Mouse (Mus musculus) embryonic fibroblast, embryonic 13.5 days (primary cell): ENCODE data around the gene Clmp. TPM values are rescaled to one million over a fixed set of nuclear protein-coding genes. Genes with fewer than 3 reads are reported as not detected.

Experiments
- H3K27ac ChIP-seq: 2 replicates; pipeline ENCODE4 v1.5.1; 2012; ENCODE audit warnings: low read length, control low read depth, inconsistent platforms; ENCODE audit not compliant: insufficient read depth
- H3K4me1 ChIP-seq: 2 replicates; pipeline ENCODE4 v1.6.1; 2011; ENCODE audit warnings: low read length; ENCODE audit not compliant: control insufficient read depth, insufficient read depth
- H3K4me3 ChIP-seq: 2 replicates; pipeline ENCODE4 v1.5.1; 2011; ENCODE audit warnings: mild to moderate bottlenecking, control low read depth, low read length; ENCODE audit not compliant: insufficient read depth
- CTCF ChIP-seq: IDR thresholded peaks from 2 replicates; pipeline ENCODE4 v1.5.1; 2011; ENCODE audit warnings: mild to moderate bottlenecking, control low read depth, low read length, moderate library complexity, borderline replicate concordance; ENCODE audit not compliant: insufficient read depth
- POLR2A ChIP-seq: IDR thresholded peaks from 2 replicates; pipeline ENCODE4 v1.6.1; 2011; ENCODE audit warnings: low read depth, mild to moderate bottlenecking, control low read depth, low read length, moderate library complexity
- polyA plus RNA-seq: library from polyadenylated mRNA; stranded (reverse); fragments of >200 nt; gene quantifications from 2 replicates; pipeline ENCODE4 v1.2.4, GENCODE M21; 2011; ENCODE audit warnings: low read depth; ENCODE audit not compliant: missing spikeins, insufficient read length

Clmp gene
- polyA plus RNA-seq, 1 experiment: 61.2 TPM

DNA sequence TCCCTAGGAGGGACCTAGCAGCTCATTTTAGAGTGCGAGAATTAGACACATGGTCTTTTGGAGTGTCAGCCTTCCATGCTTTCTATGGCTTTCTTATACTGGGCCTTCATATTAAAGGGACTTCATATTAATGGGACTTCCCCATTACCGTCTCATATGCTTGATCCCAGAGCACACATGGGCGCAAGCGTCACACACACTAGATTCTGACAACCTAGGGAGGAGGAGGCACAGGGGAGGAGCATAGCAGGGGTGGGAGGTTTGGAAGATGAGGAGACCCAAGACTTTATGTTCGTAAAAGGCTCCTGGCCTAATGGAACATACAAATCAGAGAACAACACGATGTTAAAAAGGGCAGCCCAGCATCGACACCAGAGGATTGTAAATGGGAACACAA, 23.4 kb downstream of the Clmp start:
- TF ChIP-seq CTCF (no peak), POLR2A (no peak)
- Histone ChIP-seq H3K4me3 (no peak overlapping the region), H3K4me1 (peaks cover 6% of the 10 kb centered on the region; the same call in 1 of the 2 replicates), H3K27ac (no peak overlapping the region)

DNA sequence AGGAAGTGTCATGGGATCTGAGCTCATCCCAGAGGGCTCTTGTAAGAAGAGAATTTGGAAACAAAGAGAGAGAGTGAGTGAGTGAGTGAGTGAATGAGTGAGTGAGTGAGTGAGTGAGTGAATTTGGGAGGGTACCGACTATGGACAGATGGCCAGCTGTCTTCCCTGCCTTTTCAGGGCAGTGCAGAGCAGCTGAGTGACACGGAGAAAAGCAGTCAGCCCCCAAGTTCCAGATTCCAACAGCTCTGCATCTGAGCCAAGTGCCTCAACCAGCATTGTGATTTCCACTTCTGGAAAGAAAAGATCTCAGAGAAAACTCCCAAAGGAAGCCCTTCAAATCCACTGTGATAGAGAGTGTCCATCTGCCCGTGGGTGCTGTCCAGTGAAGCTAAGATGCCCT, 23.8 kb downstream of the Clmp start:
- H3K27ac ChIP-seq: no peak overlapping the region
- H3K4me3 ChIP-seq: no peak overlapping the region
- peaks cover 6% of the 10 kb centered on the region; the same call in 1 of the 2 replicates for H3K4me1 ChIP-seq
- TF ChIP-seq CTCF: no peak
- no peak for TF ChIP-seq POLR2A

DNA sequence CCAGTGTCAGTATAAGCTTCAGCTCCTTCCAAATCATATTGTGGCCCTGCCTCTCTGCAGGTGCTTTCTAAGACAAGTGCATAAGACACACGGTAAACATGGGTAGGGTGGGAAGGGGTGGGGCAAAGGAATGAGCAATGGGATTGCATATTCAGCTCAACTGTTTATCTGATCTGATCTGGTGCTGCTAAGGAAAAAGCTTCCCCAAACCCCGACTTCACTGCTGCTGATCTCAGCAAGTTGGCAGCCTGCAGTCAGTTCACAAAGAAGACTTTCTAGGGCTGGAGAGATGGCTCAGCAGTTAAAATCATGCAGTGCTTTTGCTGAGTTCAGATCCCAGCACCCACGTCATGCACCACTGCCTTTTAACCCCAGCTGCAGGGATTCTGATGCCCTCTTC, 24.2 kb downstream of the Clmp start:
- peaks cover 5% of the 10 kb centered on the region; the same call in 1 of the 2 replicates for H3K4me1 ChIP-seq
- H3K27ac ChIP-seq: no peak overlapping the region
- H3K4me3 ChIP-seq: no peak overlapping the region
- TF ChIP-seq POLR2A: no peak
- TF ChIP-seq CTCF: no peak

DNA sequence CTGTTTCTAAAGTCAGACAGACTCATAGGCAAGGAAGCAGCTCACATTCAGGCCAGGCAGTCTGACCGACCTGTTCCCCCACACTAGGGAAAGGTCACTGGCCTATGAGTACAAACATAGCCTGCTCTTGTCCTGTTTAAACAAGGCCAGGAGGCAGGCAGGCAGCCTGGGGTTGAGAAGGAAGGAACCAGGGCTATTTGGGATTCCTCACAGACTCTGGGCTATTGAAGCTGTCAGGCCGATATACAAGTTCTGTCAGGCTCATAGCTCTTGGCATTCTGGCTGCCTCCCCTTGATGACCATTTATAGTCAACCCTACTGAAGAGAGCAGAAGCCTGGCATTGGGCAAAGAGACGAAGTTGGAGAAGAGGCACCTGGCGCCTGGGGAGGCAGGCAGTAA, 25.9 kb downstream of the Clmp start:
- H3K4me1 ChIP-seq: peaks cover 4% of the 10 kb centered on the region; the same call in 1 of the 2 replicates
- TF ChIP-seq CTCF: no peak

DNA sequence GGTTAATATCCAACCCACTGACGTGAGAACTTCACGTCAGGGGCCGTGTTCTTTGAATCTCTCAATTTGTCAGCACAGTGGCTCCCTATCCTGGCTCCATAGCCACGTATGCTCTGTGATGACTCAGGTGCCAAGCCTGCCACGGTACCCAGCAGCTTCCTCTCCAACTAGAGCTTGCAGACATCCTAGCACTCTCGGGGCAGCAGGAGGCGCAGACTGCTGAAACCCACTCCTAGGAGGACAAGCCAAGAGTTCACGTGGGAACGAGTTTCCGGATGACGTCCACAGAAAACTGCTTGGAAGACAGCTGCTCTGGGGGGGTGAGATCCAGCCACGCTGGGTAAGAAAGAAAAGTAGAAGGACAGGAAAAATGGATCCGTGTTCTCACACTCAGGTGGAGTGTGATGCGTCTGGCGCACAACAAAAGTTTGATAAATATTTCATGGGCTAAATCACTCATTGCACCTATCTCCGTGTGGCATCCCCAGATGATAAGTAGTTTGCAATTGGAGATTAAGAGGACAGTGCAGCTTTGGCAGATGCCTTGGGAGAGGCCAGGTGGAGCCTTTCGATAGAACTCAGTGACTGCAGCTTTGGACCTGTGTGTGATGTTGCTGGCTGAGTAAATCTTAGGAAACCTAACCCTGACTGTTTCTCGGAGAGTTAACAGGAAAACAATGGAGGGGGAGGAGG, 31.6 kb downstream of the Clmp start:
- no peak for TF ChIP-seq POLR2A
- no peak; the same call in 1 of the 2 replicates for TF ChIP-seq CTCF
- Histone ChIP-seq H3K4me1 (no peaks in the 10 kb centered on the region; the same call in 1 of the 2 replicates), H3K4me3 (no peak overlapping the region), H3K27ac (peak overlapping the region; percentile 15; the same call in 1 of the 2 replicates)

More for the DNA sequence above, 25.9 kb downstream of the Clmp start:
- H3K4me3 ChIP-seq: no peak overlapping the region
- H3K27ac ChIP-seq: no peak overlapping the region

DNA sequence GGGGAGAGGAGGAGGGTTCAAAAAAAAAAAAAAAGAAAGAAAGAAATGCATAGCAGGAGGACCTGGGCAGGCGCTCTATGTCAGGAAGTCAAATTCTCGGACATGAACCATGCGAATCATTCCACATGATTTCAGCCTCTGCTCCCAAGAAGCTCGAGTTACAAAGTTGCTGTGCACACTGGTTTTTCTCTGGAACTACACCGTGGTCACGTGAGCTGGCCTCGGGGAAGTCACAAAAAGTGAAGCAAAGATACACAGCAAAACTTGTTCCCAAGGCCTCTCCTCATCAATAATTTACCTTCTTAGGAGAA, 32.1 kb downstream of the Clmp start:
- H3K27ac ChIP-seq: no peak overlapping the region
- no peaks in the 10 kb centered on the region; the same call in 1 of the 2 replicates for H3K4me1 ChIP-seq
- TF ChIP-seq POLR2A: no peak
- no peak for TF ChIP-seq CTCF
- H3K4me3 ChIP-seq: no peak overlapping the region

DNA sequence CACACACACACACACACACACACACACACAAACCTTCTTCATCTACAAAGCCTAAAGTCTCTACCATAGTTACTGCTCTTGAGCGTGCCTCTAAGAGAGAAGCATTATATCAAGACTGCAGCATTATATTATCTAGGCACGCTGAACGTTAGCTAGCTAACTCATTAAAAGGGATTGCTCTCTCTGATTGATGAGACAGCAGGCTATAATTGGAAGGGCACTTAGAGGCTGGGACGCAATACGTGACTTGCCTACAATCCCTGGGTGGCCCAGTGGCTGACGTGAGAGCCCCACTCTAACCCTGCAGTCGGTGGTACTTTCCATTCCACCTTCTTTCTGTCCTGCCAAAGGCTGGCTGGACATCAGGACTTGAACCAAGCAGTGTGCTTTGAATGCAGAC, 35.1 kb downstream of the Clmp start:
- H3K4me1 ChIP-seq: no peaks in the 10 kb centered on the region; the same call in 1 of the 2 replicates
- no peak overlapping the region for H3K27ac ChIP-seq
- no peak overlapping the region for H3K4me3 ChIP-seq
- TF ChIP-seq CTCF (no peak), POLR2A (no peak)

DNA sequence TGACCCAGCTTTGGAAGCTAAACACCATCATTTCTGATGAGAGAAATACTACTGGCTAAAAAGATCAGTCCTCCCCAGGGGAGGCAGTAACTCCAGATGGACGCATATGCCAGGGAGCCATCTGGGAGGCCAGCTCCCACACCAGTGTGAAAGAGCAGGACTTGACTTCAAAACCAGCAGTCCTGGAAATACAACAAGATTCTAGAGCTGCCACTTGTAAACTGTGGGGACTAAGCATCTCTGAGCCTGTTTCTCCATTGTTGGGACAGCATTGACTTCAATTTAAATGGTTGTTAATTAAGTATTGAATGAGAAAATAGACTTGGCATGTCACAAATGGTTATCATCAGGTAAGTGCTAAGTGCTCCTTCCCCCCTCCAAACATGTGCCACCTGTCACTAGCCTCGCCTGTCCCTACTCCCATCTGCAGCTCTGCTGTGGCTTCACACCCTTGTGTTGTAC, 37.6 kb downstream of the Clmp start:
- no peak overlapping the region for H3K27ac ChIP-seq
- no peak overlapping the region for H3K4me3 ChIP-seq
- TF ChIP-seq POLR2A: no peak
- TF ChIP-seq CTCF: no peak
- no peaks in the 10 kb centered on the region for H3K4me1 ChIP-seq

DNA sequence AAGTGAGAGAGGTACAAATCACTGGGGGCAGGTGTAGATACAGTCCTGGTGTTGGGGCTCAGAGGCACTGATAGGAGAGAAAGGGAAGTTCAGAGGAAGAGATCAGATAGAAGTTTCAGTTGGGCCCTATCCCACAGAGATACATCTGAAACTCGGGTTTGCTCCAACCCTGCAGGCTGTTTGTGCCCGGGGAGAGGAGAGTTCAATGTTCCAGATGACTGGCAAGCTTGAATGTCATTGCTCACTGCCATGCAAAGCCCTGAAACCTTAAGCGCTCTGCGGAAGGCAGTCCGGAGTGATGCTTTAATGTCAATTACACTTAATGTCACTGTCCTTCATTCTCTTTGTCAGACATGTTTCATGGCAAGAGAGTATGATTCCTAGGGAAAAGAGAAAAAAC, 39.2 kb downstream of the Clmp start:
- Histone ChIP-seq H3K27ac (no peak overlapping the region), H3K4me1 (no peaks in the 10 kb centered on the region), H3K4me3 (no peak overlapping the region)
- TF ChIP-seq CTCF (no peak), POLR2A (no peak)

DNA sequence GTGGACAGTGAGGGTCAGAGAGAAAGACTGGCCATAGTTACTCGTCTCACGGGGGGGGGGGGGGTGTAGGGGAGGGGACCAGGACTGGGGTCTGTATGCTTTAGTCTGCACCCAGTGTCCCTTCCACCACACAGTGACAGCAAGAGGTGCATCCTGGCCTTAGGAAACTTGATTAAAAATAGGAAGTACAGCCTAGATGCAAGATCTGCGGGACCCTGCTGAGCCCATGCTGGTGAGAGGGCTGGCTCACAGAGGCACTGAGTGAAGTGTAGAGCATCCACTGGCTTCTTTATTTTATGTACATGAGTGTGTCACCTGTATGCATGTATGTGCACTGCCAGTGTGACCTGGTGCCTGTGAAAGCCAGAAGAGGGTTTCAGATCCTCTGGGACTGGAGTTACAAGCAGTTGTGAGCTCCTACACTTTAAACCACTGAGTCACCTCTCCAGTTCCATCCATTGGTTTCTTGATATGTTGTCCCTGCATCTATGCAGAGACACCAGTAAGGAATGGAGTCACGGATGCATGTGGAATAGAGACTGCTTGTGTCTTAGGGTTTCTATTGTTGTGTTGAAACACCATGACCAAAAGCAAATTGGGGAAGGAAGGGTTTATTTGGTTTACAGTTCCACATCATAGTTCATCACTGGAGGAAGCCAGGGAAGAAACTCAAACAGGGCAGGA, 41.5 kb downstream of the Clmp start:
- Histone ChIP-seq H3K4me1 (peaks cover 3% of the 10 kb centered on the region), H3K27ac (no peak overlapping the region), H3K4me3 (no peak overlapping the region)
- TF ChIP-seq POLR2A (no peak), CTCF (no peak)

DNA sequence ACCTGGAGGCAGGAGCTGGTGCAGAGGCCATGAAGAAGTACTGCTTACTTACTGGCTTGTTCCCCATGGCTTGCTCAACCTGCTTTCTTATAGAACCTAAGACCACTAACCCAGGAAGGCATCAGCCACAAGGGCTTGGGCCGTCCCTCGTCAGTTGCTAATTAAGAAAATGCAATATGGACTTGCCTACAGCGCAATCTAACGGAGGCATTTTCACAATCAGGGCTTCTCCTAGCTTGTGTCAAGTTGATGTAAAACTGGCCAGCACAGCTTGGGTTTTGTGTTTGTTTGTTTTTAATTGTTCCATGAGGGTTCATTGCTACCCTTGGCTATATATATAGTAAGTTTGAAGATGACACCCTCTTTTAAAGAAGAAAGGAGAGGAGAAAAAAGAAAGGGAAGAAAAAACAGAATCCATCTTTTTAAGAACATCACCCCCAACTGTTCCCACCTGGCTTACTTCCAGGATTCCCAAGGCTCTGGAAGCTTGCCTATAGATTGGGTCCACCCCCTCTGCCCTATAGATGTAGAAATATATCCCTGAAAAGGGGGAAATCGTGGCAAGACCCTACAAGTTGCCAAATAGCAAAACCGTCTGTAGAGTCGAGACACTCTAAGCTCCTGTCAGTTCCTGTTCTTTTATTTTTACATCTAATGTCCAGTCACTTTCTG, 42.2 kb downstream of the Clmp start:
- TF ChIP-seq POLR2A: no peak
- TF ChIP-seq CTCF: no peak

More for the DNA sequence above, 42.2 kb downstream of the Clmp start:
- Histone ChIP-seq H3K4me1 (peaks cover 4% of the 10 kb centered on the region), H3K27ac (no peak overlapping the region), H3K4me3 (no peak overlapping the region)
